Mouse (Mus musculus) brain, embryonic 18.5 days (tissue): ENCODE measurements around the gene Efemp2.
A peak's percentile ranks its signal among the peaks of the same experiment; 100 is the strongest.

Source experiments
- DNase-seq: peaks from one replicate; pipeline ENCODE4 v3.0.0-alpha.2; 2012; ENCODE audit warnings: low read depth, low spot score

The Efemp2 gene

GRCm38 (mm10) chr19:5496052-5496370 is 22.3 kb downstream of the Efemp2 start:
- DNase-seq = no peak

DNA sequence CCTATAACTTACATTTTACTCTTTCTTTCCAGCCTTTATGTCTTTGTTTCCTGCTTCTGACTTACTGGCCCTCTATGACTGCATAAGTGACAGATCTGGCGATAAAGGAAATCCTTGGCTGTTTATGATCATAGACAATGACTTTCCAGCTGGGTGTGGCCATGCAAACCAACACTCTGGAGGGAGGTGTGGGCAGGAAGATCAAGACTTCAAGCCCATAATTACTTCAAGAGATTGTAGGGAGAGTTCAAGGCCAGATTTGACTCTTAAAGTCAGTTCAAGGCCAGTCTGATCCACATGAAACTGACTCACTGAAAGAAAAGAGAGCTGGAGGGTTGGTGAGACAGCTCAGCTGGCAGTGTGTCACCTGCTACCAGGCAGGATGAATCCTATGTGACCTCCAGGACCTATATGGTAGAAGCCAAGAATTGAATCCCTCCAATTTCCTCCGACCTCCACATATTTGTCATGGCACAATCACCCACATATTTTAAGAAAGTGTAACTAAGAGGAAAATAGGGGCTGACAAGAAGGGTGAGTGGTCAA is 26.6 kb downstream of the Efemp2 start:
- DNase-seq = no peak

DNA sequence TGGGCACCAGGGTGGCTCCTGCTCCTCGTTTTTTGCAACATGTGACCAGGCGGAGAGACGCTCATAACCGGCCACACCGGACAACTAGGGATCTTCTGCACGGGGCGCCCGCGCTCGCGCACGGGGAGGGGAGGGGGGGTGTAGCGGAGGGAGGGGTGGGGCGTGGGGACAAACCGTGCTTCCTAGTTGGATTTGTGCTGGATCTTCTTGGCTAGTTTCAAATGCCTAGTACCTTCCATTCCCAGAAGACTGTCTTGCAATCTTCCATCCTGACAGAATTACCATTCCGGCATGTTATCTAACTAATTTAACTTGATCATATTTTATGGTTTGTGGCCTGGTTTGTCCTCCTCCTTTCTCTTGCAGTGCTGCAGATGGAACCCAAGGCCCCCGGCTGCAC is 29.9 kb downstream of the Efemp2 start, which contains the start of gene 1700020D05Rik:
1700020D05Rik (minus strand) TSS at position 101 of the 400 bp plus-strand sequence.
- DNase-seq = no peak

GRCm38 (mm10) chr19:5510031-5511026 is 36.6 kb downstream of the Efemp2 start, which contains the start of gene Snx32:
Snx32 (minus strand) TSS chr19:5510538.
- peak; percentile 98 for DNase-seq

DNA sequence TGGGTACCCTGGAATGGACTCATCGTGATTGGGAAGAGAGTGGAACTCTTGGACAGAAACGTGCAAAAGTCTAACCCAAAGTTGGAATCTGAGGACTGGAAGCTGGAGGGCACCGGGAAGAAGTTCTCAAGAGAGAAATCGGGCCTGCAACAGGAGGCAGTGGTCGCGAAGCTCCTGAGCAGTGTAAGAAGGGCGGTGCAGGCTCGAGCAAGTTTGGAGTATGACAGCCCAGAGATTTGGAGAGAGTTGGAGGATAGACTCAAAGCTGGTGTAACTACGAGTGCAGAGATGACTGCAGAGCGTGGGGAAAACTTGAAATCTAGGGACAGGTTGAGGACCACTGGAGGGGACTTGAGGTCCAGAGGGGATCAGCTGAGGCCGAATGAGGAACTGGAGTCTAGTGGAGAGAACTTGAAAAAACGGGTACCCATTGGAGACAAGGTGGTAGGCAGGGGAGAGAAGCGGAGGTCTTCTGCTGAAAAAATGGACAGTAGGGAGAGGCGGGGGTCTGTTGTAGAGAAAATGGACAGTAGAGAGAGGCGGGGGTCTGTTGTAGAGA is 37.4 kb downstream of the Efemp2 start:
- DNase-seq = no peak

GRCm38 (mm10) chr19:5512091-5513004 is 38.6 kb downstream of the Efemp2 start:
- DNase-seq = no peak

GRCm38 (mm10) chr19:5513005-5513349 is 39.2 kb downstream of the Efemp2 start:
- DNase-seq = no peak

DNA sequence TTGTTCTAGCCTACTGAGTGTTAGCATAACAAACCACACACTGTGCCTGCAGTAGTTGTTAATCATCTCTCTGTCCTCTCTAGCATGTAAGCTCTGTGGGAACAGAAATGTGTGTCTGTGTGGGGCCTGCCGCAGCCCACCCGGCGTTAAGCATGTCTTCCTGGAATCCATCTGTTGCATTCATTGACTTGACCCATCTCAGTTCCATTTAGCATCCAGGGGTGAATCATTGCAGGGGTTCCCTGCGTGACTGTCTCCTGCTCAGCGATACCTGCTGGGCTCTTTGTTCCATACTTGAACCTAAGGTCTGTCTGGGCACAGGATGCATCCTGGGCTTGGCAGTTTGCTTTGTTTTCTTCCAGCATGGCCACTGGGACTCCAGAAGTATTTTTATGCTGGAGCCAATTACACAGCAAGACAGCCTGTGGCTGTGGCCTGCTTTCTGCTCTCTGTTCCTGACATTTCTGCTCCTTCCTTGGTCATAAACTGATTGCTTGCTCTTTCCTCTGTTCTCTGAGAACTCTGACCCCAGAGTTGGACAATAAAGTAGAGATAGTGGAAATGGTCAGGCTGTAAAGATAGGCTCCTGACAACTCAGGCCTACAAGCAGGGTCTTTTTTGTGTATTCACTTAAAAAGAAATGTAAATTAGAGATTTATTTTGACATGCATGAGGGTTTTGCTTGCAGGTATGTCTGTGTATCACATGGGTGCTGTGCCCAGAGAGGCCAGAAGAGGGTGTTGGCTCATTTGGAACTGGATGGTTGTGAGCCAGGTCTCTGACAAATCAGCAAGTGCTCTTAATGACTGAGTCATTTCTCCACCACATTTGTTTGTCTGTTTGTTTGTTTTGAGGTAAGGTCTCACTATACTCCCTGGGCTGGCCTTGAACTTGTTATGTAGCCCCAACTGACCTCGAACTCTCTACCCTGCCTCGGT is 42.4 kb downstream of the Efemp2 start:
- DNase-seq = no peak

DNA sequence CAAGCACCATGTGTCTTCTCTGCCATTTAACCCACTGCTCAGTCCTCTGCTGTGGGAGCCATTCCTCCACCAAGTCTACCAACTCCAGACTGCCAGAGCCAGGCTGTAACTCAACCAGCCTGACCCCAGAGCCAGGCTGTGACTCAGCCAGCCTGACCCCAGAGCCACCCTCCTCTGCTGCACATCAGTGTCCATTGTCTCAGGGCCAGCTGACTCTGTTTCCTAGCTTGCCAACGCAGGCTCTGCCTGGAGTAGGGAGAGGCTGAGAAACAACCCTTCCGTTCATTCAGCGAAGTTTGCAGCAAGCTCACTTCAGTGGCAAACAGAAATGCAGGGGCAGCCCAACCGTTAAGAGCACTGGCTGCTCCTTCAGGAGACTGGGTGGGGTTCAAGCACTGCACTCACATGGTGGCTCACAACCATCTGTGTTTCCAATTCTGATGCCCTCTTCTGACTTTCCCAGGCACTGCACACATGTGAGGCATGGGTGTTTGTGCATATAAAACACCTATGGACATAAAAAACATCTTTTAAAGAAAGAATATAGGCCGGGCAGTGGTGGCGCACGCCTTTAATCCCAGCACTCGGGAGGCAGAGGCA is 43.3 kb downstream of the Efemp2 start:
- no peak for DNase-seq

GRCm38 (mm10) chr19:5518721-5519120 is 45.0 kb downstream of the Efemp2 start:
- no peak for DNase-seq

DNA sequence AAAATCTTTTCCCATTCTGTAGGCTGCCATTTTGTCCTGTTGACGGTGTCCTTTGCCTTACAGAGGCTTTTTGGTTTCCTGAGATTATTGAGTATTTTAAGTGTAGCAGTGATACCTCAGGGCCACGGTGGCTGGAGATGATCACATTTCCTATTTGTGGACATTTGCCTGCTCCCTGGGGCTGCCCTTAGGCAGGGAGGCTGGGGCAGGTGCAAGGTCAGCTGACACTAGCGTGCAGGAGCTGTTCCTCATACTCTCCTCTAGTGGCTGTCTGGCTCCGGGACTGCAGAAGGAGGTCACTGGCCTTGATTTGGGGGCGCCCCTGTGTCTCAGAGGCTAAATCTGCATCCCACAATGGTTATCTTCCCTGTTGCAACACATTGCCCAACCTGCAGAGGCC is 51.5 kb downstream of the Efemp2 start:
- no peak for DNase-seq

DNA sequence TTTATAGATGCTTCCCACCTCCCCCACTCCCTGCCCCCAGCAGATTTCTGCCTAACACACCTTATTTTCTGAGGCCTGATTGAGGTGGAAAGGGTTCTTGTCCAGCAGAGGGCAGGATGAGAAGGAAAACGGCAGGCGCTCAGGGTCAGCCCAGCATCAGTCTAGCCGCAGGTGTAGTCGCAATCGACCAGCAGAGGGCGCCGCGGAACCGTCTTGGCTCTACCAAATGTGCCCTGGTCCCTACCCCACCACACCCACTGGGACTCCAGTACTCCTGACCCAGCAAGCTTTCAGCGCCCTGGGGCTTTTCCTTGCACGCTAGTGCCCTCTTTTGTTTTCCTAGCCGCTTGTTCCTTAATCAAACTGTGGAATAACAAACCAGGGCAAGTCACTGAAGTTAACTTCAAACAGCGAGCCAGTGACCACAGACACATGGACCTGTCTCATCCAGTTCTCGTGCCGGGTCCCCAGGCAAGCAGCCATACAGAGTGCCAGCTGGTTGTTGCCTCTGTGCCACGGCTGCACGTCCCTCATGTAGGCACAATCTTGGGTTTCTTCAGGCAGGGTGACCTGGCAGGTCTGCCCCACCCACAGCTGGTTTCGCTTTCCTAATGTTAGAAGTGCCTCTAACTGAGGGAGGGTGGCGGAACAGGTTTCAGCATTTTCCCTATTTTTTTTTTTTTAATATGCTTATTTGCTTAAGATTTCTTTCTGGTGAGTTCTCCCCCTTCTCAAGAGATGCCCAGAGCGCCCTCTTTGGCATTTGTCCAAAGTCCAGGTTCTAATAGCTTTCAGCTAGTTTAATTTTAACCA is 55.8 kb downstream of the Efemp2 start:
- DNase-seq = peak; percentile 24

GRCm38 (mm10) chr19:5530138-5530524 is 56.4 kb downstream of the Efemp2 start:
- no peak for DNase-seq
